Mouse (Mus musculus) natural killer cell, adult 2 months (primary cell): ENCODE results near the gene 4921509C19Rik.
"Not testable (repeated sequence)": the region's sequence is repeated elsewhere in the genome, so short reads cannot be mapped to it uniquely, and the experiment has no call there.

Experiments used
- DNase-seq, 2 experiments: peaks; one replicate each; pipeline ENCODE4 v3.0.0; 2022; ENCODE audit warnings: low spot score in 2 of 2

4921509C19Rik gene

GRCm38 (mm10) chr2:151476053-151476452 is at the start of gene 4921509C19Rik:
Gene 4921509C19Rik (minus strand): TSS chr2:151476153.
- DNase-seq: not testable (repeated sequence)

GRCm38 (mm10) chr2:151525520-151525919 is 49.6 kb upstream of the 4921509C19Rik start:
- DNase-seq: no peak

- DNase-seq: no peak
Observed at GRCm38 (mm10) chr2:151524324-151525041, 48.5 kb upstream of the 4921509C19Rik start.

GRCm38 (mm10) chr2:151519000-151519399 is 43.0 kb upstream of the 4921509C19Rik start:
- DNase-seq: no peak

GRCm38 (mm10) chr2:151513525-151514285 is 37.8 kb upstream of the 4921509C19Rik start:
- no peak for DNase-seq

- no peak for DNase-seq
Observed at GRCm38 (mm10) chr2:151512199-151512598, 36.2 kb upstream of the 4921509C19Rik start.

- DNase-seq: no peak
Observed at GRCm38 (mm10) chr2:151504226-151504625, 28.3 kb upstream of the 4921509C19Rik start.

- no peak for DNase-seq
Observed at GRCm38 (mm10) chr2:151500442-151501007, 24.6 kb upstream of the 4921509C19Rik start.

GRCm38 (mm10) chr2:151498358-151498757 is 22.4 kb upstream of the 4921509C19Rik start:
- no peak for DNase-seq

GRCm38 (mm10) chr2:151494035-151494803 is 18.3 kb upstream of the 4921509C19Rik start, which contains the start of gene Nsfl1c:
Gene Nsfl1c (plus strand): TSS chr2:151494182.
- DNase-seq: peak; percentile 92 to 94

GRCm38 (mm10) chr2:151486496-151486895 is 10.5 kb upstream of the 4921509C19Rik start:
- no peak for DNase-seq

- DNase-seq: not testable (repeated sequence)
Observed at GRCm38 (mm10) chr2:151434971-151435370, 41.0 kb downstream of the 4921509C19Rik start.

- DNase-seq: not testable (repeated sequence)
Observed at GRCm38 (mm10) chr2:151434203-151434602, 41.8 kb downstream of the 4921509C19Rik start.
